Mouse (Mus musculus): ENCODE data around the gene Castor2.

DNA sequence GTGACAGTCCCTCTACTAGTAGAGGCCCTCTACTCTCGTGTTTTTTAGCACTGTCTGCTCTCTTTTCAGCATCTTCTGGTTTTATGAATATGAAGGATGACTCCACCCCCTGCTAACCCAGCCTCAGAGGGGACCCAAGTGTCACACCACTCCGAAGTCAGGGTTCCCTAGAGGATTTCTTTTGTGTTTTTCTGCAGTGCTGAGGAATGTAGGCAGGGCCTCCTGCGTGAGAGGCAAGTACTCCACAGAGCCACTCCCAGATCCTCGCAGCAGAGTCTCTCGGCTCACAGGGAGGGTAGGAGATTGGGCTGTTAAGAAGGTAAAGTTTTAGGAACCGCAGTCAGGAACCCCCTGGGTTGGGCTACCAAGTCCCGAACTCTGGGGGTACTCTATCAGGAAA lies 41.7 kb downstream of the Castor2 start:
- no peak for TF ChIP-seq POLR2A (IDR thresholded peaks at IDR 0.05; ENCODE audit: extremely low read depth, insufficient read depth, low read length)
- no peak for TF ChIP-seq CTCF (IDR thresholded peaks at IDR 0.05; ENCODE audit: extremely low read depth, insufficient read depth, low read length)
